Mouse (Mus musculus) lung, adult 2 months (tissue): ENCODE results near the gene Gli3. TPM values are rescaled to one million over a fixed set of nuclear protein-coding genes. Genes with fewer than 3 reads are reported as not detected.

Experiments used
- DNase-seq: peaks from one replicate; pipeline ENCODE4 v3.0.0; 2022
- H3K4me1 ChIP-seq: fragments of 200-500 bp; 2 replicates; pipeline ENCODE4 v1.6.1; 2011; ENCODE audit warnings: low read length; ENCODE audit not compliant: control insufficient read depth, insufficient read depth
- H3K4me3 ChIP-seq: fragments of 200-500 bp; replicated peaks from 2 replicates; pipeline ENCODE3; 2011; ENCODE audit warnings: low read depth, mild to moderate bottlenecking, control low read depth, low read length; ENCODE audit errors: extremely low read depth
- CTCF ChIP-seq: fragments of 200-500 bp; IDR thresholded peaks from 2 replicates; pipeline ENCODE4 v1.5.1; 2011; ENCODE audit warnings: mild to moderate bottlenecking, low read length, control low read depth; ENCODE audit not compliant: insufficient read depth
- POLR2A ChIP-seq: fragments of 200-500 bp; IDR thresholded peaks from 2 replicates; pipeline ENCODE4 v1.6.1; 2011; ENCODE audit warnings: low read depth, mild to moderate bottlenecking, control low read depth, low read length, borderline replicate concordance; ENCODE audit errors: extremely low read depth
- WGBS: fragments of 180-500 bp; shearing (Covaris S2); methylation state at CpG from one replicate; pipeline ENCODE4 v1.1.7; 2018; 5-methylcytosine and 5-hydroxymethylcytosine counted together
- polyA plus RNA-seq: library from polyadenylated mRNA; depleted of rRNA; stranded (reverse); fragments of >200 nt; gene quantifications from 2 replicates; pipeline ENCODE4 v1.2.3, GENCODE M21; 2012

Gli3 gene
- polyA plus RNA-seq, 1 experiment, result 2.4 TPM

DNA sequence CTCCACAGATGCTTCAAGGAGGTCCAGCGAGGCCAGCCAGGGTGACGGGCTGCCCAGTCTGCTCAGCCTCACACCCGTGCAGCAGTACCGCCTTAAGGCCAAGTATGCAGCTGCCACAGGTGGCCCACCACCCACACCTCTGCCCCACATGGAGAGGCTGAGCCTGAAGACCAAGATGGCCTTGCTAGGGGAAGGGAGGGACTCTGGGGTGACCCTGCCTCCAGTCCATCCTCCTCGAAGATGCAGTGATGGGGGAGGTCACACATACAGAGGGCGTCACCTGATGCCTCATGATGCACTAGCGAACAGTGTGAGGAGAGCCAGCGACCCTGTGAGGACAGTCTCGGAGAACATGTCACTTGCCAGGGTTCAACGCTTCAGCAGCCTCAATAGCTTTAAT is 261.7 kb downstream of the Gli3 start:
- TF ChIP-seq CTCF (no peak), POLR2A (no peak)
- DNase-seq, result no peak
- H3K4me1 ChIP-seq, result no peaks in the 10 kb centered on the region
- 95% methylated on average over 10 of the region's 10 CpGs for WGBS
- no peak overlapping the region for H3K4me3 ChIP-seq

GRCm38 (mm10) chr13:15741771-15742170 is 278.7 kb downstream of the Gli3 start:
- no peak overlapping the region for H3K4me3 ChIP-seq
- TF ChIP-seq CTCF, result no peak
- no peak for TF ChIP-seq POLR2A
- peak; percentile 30 for DNase-seq
- WGBS, result 35% methylated on average over 1 of the region's 1 CpGs
- no peaks in the 10 kb centered on the region for H3K4me1 ChIP-seq

DNA sequence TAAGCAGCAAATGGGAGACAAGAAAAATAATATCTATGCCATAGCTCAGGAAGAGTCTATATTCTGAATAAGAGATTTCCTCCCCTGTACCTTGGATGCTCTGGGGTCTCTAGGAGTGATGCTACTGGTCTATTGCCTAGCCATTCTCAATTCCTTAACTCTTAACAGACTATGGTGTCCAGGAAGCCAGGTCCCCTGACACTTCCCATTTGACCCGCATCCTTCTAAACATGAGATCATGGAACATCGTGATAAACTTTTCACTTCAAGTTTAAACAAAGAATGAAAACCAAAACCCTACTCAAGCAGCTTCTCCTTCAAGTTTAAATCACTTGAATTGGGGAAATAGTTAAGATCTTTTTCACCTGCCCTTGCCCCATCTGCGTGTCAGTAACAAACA is 279.3 kb downstream of the Gli3 start:
- H3K4me1 ChIP-seq, result no peaks in the 10 kb centered on the region
- 57% methylated on average over 3 of the region's 3 CpGs for WGBS
- DNase-seq, result no peak
- no peak for TF ChIP-seq CTCF
- no peak for TF ChIP-seq POLR2A
- no peak overlapping the region for H3K4me3 ChIP-seq

DNA sequence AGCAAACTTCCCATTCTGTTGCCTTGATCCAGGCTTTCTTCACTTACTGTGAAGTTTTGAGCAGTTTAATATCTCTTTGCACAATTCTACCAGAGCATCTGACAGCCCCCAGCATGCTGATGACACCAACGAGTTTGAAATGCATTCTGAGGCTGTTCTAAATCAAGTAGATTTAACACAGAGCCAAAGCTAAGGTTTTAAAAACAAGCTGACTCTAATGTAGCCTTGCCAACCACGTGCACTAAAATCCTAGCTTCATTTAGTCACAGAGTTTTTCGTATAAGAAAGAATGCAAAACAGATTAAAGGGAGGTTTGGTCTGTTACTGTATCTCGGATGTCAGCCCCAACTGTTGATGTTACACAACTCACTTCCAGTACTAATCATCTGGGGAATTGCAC is 279.7 kb downstream of the Gli3 start:
- Histone ChIP-seq H3K4me1 (no peaks in the 10 kb centered on the region), H3K4me3 (no peak overlapping the region)
- TF ChIP-seq POLR2A, result no peak
- WGBS, result 51% methylated on average over 4 of the region's 4 CpGs
- DNase-seq, result no peak

- DNase-seq, result peak; percentile 72
- TF ChIP-seq POLR2A (no peak), CTCF (peak; percentile 75)
- peaks cover 2% of the 10 kb centered on the region for H3K4me1 ChIP-seq
- H3K4me3 ChIP-seq, result peak overlapping the region; percentile 27
- WGBS, result 4% methylated on average over 38 of the region's 38 CpGs
These were observed 296.0 kb downstream of the Gli3 start for GRCm38 (mm10) chr13:15758835-15759632.

GRCm38 (mm10) chr13:15759633-15760441 is 296.8 kb downstream of the Gli3 start:
- 32% methylated on average over 10 of the region's 10 CpGs for WGBS
- Histone ChIP-seq H3K4me1 (peaks cover 2% of the 10 kb centered on the region), H3K4me3 (no peak overlapping the region)
- no peak for DNase-seq
- TF ChIP-seq POLR2A (no peak), CTCF (no peak)

DNA sequence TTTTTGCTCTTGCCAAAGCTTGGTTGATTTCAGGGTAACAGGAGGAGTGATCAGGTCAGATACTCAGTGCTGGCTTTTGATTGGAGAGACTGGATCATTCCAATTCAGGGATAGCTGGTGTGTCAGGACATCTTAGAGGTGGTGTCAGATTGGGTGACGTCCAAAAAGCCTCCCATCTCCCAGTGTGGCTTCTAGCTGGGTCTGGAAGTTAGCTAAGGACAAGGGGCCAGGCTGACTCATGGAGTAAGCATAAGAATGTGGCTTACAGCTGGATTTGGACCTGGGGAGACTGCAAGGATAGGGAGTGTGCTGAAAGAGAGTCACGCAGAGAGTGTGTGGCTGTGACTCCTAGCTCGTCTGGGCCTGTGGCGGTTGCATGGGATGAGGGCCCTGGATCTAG is 299.3 kb downstream of the Gli3 start:
- no peak for DNase-seq
- TF ChIP-seq POLR2A, result no peak
- H3K4me1 ChIP-seq, result peaks cover 2% of the 10 kb centered on the region
- no peak overlapping the region for H3K4me3 ChIP-seq
- 93% methylated on average over 4 of the region's 4 CpGs for WGBS

DNA sequence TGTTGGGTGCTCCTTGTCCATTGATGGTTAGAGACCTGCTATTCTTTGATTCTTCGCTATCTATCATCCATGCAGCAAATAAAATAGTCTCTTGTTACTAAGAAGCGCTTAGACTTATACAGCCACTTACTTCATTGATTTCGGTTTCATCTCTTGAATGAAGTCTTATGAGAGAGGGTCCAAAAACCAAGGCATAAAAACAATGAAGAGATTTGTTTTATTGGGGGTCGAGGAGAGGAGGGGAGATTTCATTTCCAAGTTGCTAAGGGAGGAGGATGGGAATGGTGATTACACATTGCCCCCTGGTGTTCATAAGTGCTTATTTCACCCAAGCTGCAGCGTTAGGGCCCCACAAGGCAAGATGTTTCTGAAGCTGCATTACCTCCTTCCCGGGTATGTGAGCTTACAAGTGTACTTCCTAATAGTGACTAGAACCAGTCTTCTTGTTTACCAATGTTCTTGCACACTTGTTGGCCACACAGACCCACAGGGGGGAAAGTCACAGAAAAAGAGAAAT is 299.9 kb downstream of the Gli3 start:
- WGBS, result 43% methylated on average over 6 of the region's 6 CpGs
- no peak overlapping the region for H3K4me3 ChIP-seq
- 0 out of 2 replicates have a peak, but pooled peaks have one; percentile 14 for TF ChIP-seq CTCF
- TF ChIP-seq POLR2A, result no peak
- H3K4me1 ChIP-seq, result peaks cover 2% of the 10 kb centered on the region
- no peak for DNase-seq

DNA sequence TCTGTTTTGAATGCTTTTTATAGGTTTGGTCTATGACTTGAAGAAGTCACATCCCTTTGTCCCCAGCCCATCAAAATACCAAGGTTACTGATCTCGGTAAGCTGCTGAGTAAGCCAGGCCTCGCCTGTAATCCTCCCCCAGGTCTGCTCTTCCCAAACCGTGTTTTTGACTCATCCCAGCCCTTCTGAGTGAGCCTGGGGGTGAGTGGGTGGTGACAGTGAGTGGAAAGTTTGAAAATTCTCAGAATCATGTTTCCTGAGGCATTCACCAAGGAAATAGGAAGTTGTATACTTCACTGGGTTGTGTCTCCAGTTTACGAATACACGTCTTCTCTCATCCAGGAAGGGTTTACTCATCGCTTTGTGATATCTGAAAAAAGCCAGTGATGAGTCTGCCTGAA is 314.6 kb downstream of the Gli3 start:
- TF ChIP-seq CTCF (no peak), POLR2A (no peak)
- WGBS, result 71% methylated on average over 6 of the region's 6 CpGs
- Histone ChIP-seq H3K4me1 (no peaks in the 10 kb centered on the region), H3K4me3 (no peak overlapping the region)
- DNase-seq, result no peak
